Mouse (Mus musculus) spleen, adult 2 months (tissue): Measurements from ENCODE around the gene Enpp7.

Experiments used
- CTCF ChIP-seq: fragments of 200-500 bp; IDR thresholded peaks from 2 replicates; pipeline ENCODE4 v1.5.1; 2011; ENCODE audit warnings: mild to moderate bottlenecking, inconsistent platforms; ENCODE audit not compliant: insufficient read depth, insufficient read length, insufficient replicate concordance; ENCODE audit errors: extremely low read depth
- POLR2A ChIP-seq: fragments of 200-500 bp; IDR thresholded peaks from 2 replicates; pipeline ENCODE4 v1.6.1; 2011; ENCODE audit warnings: low read depth, low read length, inconsistent platforms

DNA sequence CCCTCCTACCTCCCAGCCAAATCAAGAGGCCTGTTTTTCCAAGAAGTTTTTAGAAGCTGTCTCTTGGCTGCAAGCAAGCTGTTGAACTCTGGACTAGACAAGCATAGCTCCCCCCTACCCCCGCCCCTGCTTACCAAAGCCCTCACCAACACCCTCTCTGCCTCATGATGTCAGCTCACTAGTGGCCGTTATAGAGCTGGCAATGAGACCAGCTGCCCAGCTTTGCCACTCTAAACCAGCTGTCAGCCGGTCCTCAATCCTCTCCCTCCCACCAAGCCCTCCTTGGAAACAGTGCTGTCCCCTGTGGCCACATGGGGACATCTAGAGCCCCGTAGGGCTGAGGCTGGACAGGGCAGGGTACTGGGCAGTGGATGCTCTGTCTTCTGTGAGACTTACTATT is 7.5 kb downstream of the Enpp7 start:
- TF ChIP-seq CTCF (no peak), POLR2A (no peak)
